Mouse (Mus musculus) liver, adult (tissue): ENCODE data around the gene Cox8a.

ENCODE experiments used
- GATA4 ChIP-seq: IDR thresholded peaks from 2 replicates; pipeline ENCODE4 v1.6.1; 2014; ENCODE audit warnings: mild to moderate bottlenecking, low read length; ENCODE audit not compliant: insufficient replicate concordance

Cox8a gene

DNA sequence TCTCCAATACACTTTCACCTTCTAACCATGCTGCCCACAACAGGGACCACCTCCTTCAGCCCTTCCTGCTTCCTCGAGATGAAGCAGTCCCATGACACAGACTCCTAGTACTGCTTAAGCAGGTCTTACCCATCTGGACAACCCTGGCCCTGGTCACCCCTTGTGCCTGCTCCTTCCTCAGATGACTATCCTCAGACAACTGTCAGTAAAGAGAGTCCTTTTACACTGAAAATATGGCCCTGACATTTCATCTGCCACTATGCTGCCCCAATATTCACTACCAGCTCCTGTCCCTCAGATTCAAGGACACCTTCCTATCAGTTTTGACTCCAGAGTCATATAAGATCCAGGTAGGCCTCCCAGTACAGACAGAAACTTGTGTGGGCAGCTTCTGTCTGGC lies 17.0 kb downstream of the Cox8a start:
- no peak for TF ChIP-seq GATA4

DNA sequence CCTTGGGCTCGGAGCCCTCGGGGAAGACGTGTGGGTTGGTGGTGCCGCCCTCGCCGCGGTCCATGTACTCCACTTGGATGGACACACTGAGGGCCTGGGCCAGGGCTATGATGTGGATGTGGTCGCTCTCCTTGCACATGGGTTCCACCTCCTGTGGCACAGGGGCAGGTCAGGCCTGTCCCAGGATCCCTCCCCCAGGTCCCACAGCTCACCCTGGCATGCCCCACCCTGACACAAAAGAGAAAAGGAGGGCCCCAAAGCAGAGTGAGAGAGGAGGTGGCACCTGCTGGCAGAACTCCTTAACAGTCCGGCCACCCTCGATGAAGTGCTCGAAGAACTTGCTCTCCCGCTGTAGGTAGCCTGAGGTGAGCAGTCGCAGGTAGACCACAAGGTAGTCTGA lies 18.3 kb downstream of the Cox8a start:
- TF ChIP-seq GATA4: no peak

DNA sequence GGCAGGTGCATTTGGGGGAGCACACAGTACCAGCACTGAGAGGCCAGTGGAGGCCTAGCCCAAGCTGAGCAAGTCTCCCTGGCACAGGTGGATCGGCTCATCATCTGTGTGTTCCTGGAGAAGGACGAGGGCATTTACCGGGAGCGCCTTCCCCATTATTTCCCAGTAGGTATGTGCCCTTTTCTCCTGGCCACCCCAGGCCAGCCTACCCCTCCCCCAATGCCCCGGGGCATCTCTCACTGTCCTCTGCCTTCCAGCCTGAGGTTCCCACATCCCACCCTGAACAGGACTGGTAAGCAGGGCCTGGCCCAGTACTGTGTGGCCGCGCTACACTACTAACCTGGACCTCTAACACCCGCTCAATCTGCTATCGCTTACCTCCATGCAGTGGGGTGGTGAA lies 20.0 kb downstream of the Cox8a start:
- no peak for TF ChIP-seq GATA4

DNA sequence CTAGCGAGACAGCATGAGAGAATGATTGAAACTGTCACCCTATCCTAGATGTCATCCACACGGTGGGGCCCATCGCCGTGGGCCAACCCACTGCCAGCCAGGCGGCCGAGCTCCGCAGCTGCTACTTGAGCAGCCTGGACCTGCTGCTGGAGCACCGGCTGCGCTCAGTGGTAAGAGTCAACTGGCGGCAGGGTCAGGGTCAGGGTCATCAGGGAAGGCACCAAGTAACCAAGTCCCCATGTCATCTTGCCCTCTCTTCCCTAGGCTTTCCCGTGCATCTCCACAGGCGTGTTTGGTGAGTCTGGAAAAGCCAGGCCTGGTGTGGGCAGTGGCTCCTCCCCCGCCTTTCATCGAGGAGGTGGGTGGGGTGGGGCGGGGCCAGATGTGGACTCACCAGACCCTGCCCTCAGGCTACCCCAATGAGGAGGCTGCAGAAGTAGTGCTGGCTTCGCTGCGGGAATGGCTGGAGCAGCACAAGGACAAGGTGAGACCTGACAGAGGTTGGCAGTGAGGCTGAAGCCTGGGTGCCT lies 20.6 kb downstream of the Cox8a start:
- no peak for TF ChIP-seq GATA4

DNA sequence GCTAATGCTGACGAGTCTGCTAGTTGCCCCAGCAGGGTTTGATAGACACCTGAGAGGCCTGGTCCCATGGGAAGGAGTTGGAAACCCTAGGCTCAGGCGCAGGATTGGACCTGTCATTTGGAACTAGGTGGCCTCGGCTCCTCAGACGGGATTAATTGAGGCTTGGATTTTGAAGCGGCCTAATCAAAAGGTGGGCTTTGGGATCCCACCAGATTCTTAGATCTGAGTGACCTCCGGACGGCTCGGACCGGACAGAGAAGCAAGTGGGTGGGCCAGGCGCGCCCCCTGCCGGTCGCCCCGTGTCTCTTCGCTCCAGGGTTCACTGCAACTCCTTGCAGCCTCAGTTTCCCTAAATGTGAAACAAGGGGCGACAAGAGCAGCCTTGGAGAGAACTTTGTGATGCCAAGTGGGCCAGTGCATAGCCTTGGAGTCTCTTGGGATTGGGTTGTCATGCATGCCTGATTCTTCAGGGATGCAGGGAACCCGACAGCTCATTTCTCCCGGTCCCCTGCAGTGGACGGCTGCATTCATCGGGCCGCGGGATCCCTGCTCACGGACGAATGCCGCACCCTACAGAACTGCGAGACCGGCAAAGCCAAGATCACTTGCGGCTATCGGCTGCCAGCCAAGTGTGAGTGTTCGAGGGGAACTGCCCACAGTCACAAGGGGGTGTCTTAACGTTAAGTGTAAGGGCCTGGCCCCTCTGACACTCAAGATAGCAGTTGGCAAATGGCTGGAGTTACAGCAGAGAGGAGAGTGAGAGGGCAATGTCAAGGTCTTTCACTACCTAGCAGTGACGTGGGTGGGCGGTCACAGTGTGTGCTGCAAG lies 21.3 kb downstream of the Cox8a start:
- TF ChIP-seq GATA4: no peak

DNA sequence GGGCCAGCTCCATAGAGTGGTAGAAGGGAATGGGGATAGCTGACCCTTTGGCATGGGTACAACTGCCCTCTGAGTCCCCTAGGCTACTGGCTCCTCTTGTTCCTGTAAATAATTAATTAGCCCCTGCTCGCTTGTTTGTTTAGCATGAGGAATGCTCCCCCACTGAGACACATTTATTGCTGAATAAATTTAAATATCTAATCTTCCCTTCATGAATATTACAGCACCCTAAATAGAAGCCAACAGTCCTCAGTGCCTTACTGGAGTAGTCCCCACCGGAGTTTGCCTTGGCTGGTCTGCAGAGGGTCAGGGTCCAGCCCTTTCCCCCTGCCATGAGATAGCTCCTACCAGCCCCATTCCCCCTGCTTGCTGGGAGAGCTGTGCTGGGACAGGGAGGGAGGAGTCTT lies 24.9 kb downstream of the Cox8a start:
- no peak for TF ChIP-seq GATA4

DNA sequence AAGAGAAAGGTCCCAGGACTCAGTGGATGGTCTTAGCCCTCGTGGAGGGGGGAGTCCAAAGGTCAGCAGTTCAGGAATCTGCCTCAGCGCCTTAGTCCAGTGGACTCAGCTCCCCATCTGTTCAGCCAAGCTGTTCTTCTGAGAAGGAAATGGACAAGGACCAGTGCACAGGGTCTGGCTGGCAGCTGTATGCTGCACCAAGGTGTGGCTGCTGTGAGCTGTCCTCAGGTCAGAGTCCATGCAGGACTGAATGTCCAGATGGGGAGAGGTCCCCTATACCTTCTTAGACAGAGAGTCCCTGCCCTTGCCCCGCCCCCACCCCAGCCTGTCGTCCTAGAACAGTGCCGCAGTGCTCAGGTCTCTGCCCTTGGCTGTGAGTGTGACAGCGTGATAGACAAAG lies 25.8 kb downstream of the Cox8a start:
- TF ChIP-seq GATA4: no peak

DNA sequence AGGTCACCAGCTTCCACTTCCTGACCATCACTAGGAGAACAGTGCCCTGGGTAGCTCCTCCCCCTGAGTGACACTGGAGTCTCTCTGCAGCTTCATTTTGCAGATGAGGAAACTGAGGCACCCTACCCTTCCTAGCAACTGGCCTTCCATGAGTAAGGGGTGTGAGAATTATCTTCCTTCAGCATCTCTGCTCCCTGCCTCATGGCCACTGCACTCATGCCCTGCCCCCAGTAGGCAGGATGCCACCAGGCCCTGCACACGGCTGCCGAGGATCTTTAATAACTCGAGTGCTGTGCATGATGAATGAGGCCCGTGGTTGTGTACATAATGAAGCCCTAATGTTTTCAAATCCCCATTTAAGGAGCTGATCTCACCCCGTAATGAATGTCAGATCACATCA lies 26.4 kb downstream of the Cox8a start:
- no peak for TF ChIP-seq GATA4

DNA sequence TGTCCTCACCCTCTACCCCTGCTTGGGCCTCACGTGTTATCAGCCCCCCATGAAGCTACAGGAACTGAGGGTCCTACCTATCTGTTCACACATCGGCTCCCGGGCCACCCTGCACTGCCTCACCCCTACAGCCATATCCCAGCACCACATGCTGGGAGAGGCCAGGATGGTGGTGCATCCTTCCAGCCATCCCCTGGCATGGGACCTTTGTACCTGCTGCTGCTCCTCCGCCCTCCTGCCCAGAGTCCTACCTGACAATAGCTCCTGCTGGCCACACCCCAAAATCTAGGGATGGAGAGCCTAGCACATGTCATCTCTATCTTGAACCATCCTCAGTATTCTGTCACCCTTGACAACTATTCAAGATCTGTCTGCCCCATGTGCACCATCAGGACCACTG lies 28.4 kb downstream of the Cox8a start:
- no peak for TF ChIP-seq GATA4

DNA sequence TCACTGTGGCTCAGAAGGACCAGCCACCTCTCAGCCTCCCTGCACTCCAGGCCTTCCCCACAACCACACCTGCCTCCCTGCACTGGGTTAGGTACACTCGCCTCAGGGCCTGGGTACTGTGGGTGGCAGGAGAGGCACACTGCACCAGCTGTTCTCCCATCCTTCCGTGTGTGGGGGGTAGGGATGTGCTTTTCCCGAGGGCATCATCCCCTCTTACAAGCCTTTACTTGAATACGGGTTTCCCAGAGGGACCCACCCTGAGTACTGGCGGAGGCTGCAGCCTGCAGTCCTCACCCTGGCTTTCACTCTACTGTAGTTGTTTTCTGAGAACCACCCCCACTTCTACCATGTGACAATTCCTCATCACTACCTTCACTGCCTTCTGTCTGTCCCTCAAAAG lies 30.3 kb downstream of the Cox8a start:
- no peak for TF ChIP-seq GATA4

DNA sequence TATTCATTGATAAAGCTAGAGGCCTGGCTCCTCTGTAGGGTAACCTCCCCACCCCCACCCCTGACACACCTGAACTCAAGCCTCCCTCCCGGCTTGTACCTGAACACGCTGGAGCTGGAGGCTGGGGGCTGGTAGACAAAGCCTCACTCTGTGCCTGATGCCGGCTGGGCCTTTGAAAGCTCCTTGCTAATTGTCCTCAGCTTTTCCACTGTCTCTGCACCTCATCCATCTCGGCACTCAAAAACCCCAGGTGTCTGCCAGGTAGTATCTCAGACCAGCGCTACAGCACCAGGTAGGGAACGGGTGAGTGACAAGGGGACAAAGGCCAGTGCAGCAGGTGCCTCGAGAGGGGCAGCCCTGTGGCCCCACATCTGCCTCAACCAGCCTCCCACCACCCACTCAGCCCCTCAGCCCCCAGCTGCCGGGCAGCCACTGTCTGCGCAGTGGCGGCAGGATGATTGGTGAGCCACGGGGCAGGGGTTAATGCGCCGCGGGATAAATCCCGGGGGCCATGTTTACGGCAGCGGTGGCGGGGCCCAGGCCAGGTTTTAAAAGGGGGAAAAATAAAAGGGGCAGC lies 31.6 kb downstream of the Cox8a start:
- no peak for TF ChIP-seq GATA4

DNA sequence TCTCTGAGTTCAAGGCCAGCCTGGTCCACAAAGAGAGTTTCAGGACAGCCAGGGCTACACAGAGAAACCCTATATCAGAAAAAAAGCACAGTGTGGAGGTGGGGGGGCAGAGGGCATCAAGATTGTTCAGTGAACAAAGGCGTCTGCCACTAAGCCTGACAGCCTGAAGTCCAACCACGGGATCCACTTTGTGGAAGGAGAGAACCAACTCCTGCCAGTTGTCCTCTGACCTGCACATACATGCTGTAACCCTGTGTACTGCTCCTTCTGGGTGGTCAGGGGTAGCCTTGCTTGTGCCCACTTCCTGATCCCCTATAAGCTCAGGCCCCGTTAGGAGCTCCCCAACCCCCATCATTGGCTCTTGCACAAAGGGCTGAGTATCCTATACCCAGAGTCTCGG lies 32.4 kb downstream of the Cox8a start:
- no peak for TF ChIP-seq GATA4

DNA sequence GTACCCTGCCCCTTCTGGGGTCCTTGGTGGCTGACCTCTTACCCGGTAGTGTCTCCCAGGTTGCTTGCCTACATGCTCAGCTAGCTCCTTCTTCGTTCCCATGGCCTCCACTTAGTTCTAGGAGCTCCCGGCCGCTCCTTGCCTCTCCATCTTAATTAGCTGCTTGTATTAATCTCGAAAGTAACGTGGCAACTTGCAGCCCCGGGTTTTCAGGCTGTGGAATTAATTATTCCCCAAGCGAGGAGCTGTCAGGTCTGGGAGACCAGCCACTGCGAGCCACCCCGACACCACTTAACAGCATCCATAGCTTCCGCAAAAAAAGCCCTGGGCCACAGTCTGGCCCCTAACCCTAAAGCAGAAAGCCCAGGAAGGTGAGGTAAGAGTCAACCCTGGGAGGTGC lies 34.0 kb downstream of the Cox8a start:
- TF ChIP-seq GATA4: no peak

DNA sequence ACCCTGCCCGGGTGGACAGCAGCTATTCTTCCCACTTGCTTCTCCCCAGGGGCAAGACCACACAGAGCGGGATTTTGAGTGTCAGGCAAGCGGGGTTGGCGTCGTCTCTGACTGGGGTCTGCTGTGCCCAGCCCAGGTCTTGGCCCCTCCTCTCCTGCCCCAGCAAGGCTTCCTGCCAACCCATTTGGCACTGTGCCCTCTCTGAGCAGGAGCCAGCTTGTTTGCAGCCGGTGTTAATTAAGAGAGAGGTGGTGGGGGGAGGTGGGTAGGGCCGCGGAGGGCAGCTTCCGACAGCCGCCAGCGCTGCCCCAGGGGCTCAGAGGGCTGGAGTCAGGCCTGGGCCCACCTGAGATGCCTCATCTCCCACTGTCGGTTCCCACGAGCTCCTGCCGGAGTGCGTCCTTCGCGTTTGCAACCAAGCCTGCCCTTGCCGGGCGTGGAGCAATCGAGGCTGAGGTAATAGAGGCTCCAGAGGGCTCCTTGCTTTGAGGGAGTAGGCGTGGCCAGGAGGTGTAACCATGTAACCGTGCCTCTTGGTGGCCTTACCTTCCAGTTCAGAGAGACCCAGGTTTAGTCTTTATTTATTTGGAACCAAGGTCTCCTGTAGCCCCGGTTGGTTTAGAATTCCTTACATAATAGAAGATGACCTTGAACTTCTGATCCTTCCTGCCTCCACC lies 35.0 kb downstream of the Cox8a start:
- TF ChIP-seq GATA4: no peak

DNA sequence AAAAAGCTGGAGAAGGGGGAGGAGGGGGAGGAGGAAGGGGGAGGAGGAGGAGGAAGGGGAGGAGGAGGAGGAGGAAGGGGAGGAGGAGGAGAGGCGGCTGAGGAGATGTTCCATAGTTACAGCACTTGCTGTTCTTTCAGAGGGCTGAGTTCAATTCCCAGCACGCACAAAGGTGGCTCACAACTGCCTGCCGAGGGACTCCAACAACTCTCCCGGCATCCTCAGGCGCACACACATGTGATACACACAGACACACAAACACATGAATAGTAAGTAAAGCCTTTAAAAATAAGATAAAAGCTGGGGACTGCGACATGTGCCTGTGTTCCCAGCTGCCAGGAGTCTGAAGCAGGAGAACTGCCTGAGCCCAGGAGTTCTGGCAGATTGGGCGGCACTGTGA lies 35.9 kb downstream of the Cox8a start:
- TF ChIP-seq GATA4: no peak
